Mouse (Mus musculus): ENCODE results near the gene Ssx2ip. TPM values are rescaled to one million over a fixed set of nuclear protein-coding genes. Genes with fewer than 3 reads are reported as not detected.

Ssx2ip gene
- polyA plus RNA-seq, 1 experiment from 2014 or later, result 21.6 TPM

GRCm38 (mm10) chr3:146379740-146380466 lies 24.5 kb upstream of the Ssx2ip start:
- peak overlapping the region; percentile 32 for H3K4me2 ChIP-seq (replicated peaks)
- peaks cover 13% of the 10 kb centered on the region for H3K4me1 ChIP-seq
- 19% methylated on average over 9 of the region's 9 CpGs for WGBS
- no peak overlapping the region for H3K9ac ChIP-seq
- H3K27ac ChIP-seq, result no peak overlapping the region
- peaks cover 8% of the 10 kb centered on the region; the same call in 1 of the 2 replicates for H3K9me3 ChIP-seq
- H3K4me3 ChIP-seq, result no peak overlapping the region
- ATAC-seq (ENCODE audit: low FRiP score, low read depth), result peak; percentile 92
- no peaks in the 10 kb centered on the region for H3K36me3 ChIP-seq
- H3K27me3 ChIP-seq (replicated peaks), result peaks cover 9% of the 10 kb centered on the region; the same call in 1 of the 2 replicates

GRCm38 (mm10) chr3:146380874-146381273 lies 23.6 kb upstream of the Ssx2ip start:
- WGBS, result 87% methylated on average over 2 of the region's 2 CpGs
- H3K36me3 ChIP-seq, result no peaks in the 10 kb centered on the region
- no peak for ATAC-seq (ENCODE audit: low FRiP score, low read depth)
- H3K27ac ChIP-seq, result no peak overlapping the region
- peaks cover 8% of the 10 kb centered on the region; the same call in 1 of the 2 replicates for H3K9me3 ChIP-seq
- H3K4me2 ChIP-seq (replicated peaks), result no peak overlapping the region
- no peak overlapping the region for H3K9ac ChIP-seq
- peaks cover 9% of the 10 kb centered on the region; the same call in 1 of the 2 replicates for H3K27me3 ChIP-seq (replicated peaks)
- H3K4me3 ChIP-seq, result no peak overlapping the region
- peaks cover 9% of the 10 kb centered on the region; the same call in 1 of the 2 replicates for H3K4me1 ChIP-seq

GRCm38 (mm10) chr3:146381471-146381870 lies 23.0 kb upstream of the Ssx2ip start:
- Histone ChIP-seq H3K27me3 (replicated peaks) (peaks cover 9% of the 10 kb centered on the region; the same call in 1 of the 2 replicates), H3K9ac (no peak overlapping the region)

GRCm38 (mm10) chr3:146386800-146387199 lies 17.6 kb upstream of the Ssx2ip start:
- no peak for ATAC-seq (ENCODE audit: low FRiP score, low read depth)
- H3K4me1 ChIP-seq, result no peaks in the 10 kb centered on the region
- WGBS, result 79% methylated on average over 3 of the region's 3 CpGs
- no peak overlapping the region for H3K9ac ChIP-seq
- no peak overlapping the region for H3K4me2 ChIP-seq (replicated peaks)
- no peak overlapping the region for H3K27ac ChIP-seq
- H3K27me3 ChIP-seq (replicated peaks), result no peaks in the 10 kb centered on the region
- no peaks in the 10 kb centered on the region for H3K36me3 ChIP-seq
- H3K9me3 ChIP-seq, result peaks cover 8% of the 10 kb centered on the region; the same call in 1 of the 2 replicates
- H3K4me3 ChIP-seq, result no peak overlapping the region

More at GRCm38 (mm10) chr3:146381471-146381870, 23.0 kb upstream of the Ssx2ip start:
- no peak for ATAC-seq (ENCODE audit: low FRiP score, low read depth)
- Histone ChIP-seq H3K4me3 (no peak overlapping the region), H3K27ac (no peak overlapping the region), H3K4me1 (peaks cover 9% of the 10 kb centered on the region; the same call in 1 of the 2 replicates), H3K4me2 (replicated peaks) (no peak overlapping the region), H3K9me3 (peaks cover 8% of the 10 kb centered on the region; the same call in 1 of the 2 replicates), H3K36me3 (no peaks in the 10 kb centered on the region)
- 92% methylated on average over 9 of the region's 9 CpGs for WGBS

GRCm38 (mm10) chr3:146392656-146393321 lies 11.7 kb upstream of the Ssx2ip start:
- Histone ChIP-seq H3K4me2 (replicated peaks) (peak overlapping the region; percentile 18; the same call in 1 of the 2 replicates), H3K27ac (no peak overlapping the region), H3K36me3 (no peaks in the 10 kb centered on the region), H3K9me3 (no peaks in the 10 kb centered on the region), H3K4me1 (0 out of 2 replicates have a peak, but pooled peaks cover 5% of the 10 kb centered on the region), H3K4me3 (no peak overlapping the region), H3K9ac (no peak overlapping the region), H3K27me3 (replicated peaks) (no peaks in the 10 kb centered on the region)
- ATAC-seq (ENCODE audit: low FRiP score, low read depth), result peak; percentile 66
- 76% methylated on average over 19 of the region's 19 CpGs for WGBS

- Histone ChIP-seq H3K9ac (no peak overlapping the region), H3K27me3 (replicated peaks) (no peaks in the 10 kb centered on the region), H3K36me3 (no peaks in the 10 kb centered on the region), H3K9me3 (no peaks in the 10 kb centered on the region), H3K4me3 (no peak overlapping the region), H3K4me2 (replicated peaks) (no peak overlapping the region), H3K4me1 (0 out of 2 replicates have a peak, but pooled peaks cover 5% of the 10 kb centered on the region), H3K27ac (no peak overlapping the region)
- 37% methylated on average over 7 of the region's 7 CpGs for WGBS
- no peak for ATAC-seq (ENCODE audit: low FRiP score, low read depth)
Measured at GRCm38 (mm10) chr3:146393641-146394100, 10.8 kb upstream of the Ssx2ip start.

GRCm38 (mm10) chr3:146396256-146396655 lies 8.2 kb upstream of the Ssx2ip start:
- H3K9ac ChIP-seq, result no peak overlapping the region
- no peaks in the 10 kb centered on the region for H3K36me3 ChIP-seq
- H3K27ac ChIP-seq, result no peak overlapping the region
- no peaks in the 10 kb centered on the region for H3K9me3 ChIP-seq
- H3K4me3 ChIP-seq, result no peak overlapping the region
- WGBS, result 85% methylated on average over 6 of the region's 6 CpGs
- H3K4me2 ChIP-seq (replicated peaks), result no peak overlapping the region
- H3K4me1 ChIP-seq, result 0 out of 2 replicates have a peak, but pooled peaks cover 5% of the 10 kb centered on the region
- no peaks in the 10 kb centered on the region for H3K27me3 ChIP-seq (replicated peaks)
- ATAC-seq (ENCODE audit: low FRiP score, low read depth), result no peak

- no peaks in the 10 kb centered on the region for H3K36me3 ChIP-seq
- H3K4me2 ChIP-seq (replicated peaks), result no peak overlapping the region
- H3K9me3 ChIP-seq, result no peaks in the 10 kb centered on the region
- H3K27me3 ChIP-seq (replicated peaks), result no peaks in the 10 kb centered on the region
- H3K9ac ChIP-seq, result no peak overlapping the region
- 91% methylated on average over 1 of the region's 1 CpGs for WGBS
- no peak overlapping the region for H3K4me3 ChIP-seq
- H3K4me1 ChIP-seq, result 0 out of 2 replicates have a peak, but pooled peaks cover 5% of the 10 kb centered on the region
- ATAC-seq (ENCODE audit: low FRiP score, low read depth), result no peak
- no peak overlapping the region for H3K27ac ChIP-seq
Measured at GRCm38 (mm10) chr3:146396934-146397333, 7.5 kb upstream of the Ssx2ip start.

GRCm38 (mm10) chr3:146397847-146398246 lies 6.6 kb upstream of the Ssx2ip start:
- no peak for ATAC-seq (ENCODE audit: low FRiP score, low read depth)
- Histone ChIP-seq H3K9ac (no peak overlapping the region), H3K36me3 (no peaks in the 10 kb centered on the region), H3K9me3 (0 out of 2 replicates have a peak, but pooled peaks cover 3% of the 10 kb centered on the region), H3K4me1 (0 out of 2 replicates have a peak, but pooled peaks cover 5% of the 10 kb centered on the region), H3K4me3 (no peak overlapping the region), H3K4me2 (replicated peaks) (no peak overlapping the region), H3K27ac (no peak overlapping the region), H3K27me3 (replicated peaks) (no peaks in the 10 kb centered on the region)
- WGBS, result 90% methylated on average over 4 of the region's 4 CpGs

GRCm38 (mm10) chr3:146399203-146399602 lies 5.2 kb upstream of the Ssx2ip start:
- 0 out of 2 replicates have a peak, but pooled peaks cover 6% of the 10 kb centered on the region for H3K9me3 ChIP-seq
- no peaks in the 10 kb centered on the region for H3K36me3 ChIP-seq
- peaks cover 5% of the 10 kb centered on the region; the same call in 1 of the 2 replicates for H3K4me1 ChIP-seq
- 85% methylated on average over 5 of the region's 5 CpGs for WGBS
- no peak overlapping the region for H3K9ac ChIP-seq
- H3K27me3 ChIP-seq (replicated peaks), result no peaks in the 10 kb centered on the region
- no peak overlapping the region for H3K27ac ChIP-seq
- H3K4me2 ChIP-seq (replicated peaks), result no peak overlapping the region
- no peak overlapping the region for H3K4me3 ChIP-seq
- ATAC-seq (ENCODE audit: low FRiP score, low read depth), result no peak

GRCm38 (mm10) chr3:146403770-146404169 lies 672 bp upstream of the Ssx2ip start:
- Histone ChIP-seq H3K4me3 (peak overlapping the region; percentile 93), H3K4me2 (replicated peaks) (peak overlapping the region; percentile 85), H3K36me3 (no peaks in the 10 kb centered on the region), H3K4me1 (peaks cover 27% of the 10 kb centered on the region), H3K9me3 (0 out of 2 replicates have a peak, but pooled peaks cover 6% of the 10 kb centered on the region), H3K27ac (no peak overlapping the region), H3K27me3 (replicated peaks) (no peaks in the 10 kb centered on the region), H3K9ac (peak overlapping the region; percentile 94)
- ATAC-seq (ENCODE audit: low FRiP score, low read depth), result no peak
- 44% methylated on average over 3 of the region's 3 CpGs for WGBS
